Mouse (Mus musculus): ENCODE measurements around the gene Sirt7.

DNA sequence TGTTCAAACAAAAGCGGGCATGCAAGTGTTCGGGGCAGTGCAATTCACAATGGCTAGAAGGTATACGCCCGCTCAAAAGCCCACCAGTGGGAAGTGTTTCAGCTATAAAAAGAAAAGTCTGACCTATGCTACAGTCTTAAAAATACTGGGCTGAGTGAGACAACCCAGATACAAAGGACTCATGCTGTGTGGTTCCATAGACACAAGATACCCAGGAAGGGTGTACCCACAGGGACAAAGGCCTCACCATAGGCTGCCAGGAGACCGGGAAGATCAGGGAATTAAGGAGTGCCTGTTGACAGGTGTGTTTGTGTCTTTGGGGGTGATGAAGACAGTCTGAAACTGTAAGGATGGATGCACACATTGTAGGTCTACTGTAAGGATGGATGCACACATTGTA is 38.7 kb upstream of the Sirt7 start:
- TF ChIP-seq CTCF (IDR thresholded peaks at IDR 0.05; ENCODE audit: control insufficient read depth, insufficient read depth, low read length) (no peak), POLR2A (IDR thresholded peaks at IDR 0.05; ENCODE audit: borderline replicate concordance, control insufficient read depth, low read depth, low read length) (no peak)
